Mouse (Mus musculus): Measurements from ENCODE around the gene Ssna1. TPM values are rescaled to one million over a fixed set of nuclear protein-coding genes. Genes with fewer than 3 reads are reported as not detected.
A peak's percentile ranks its signal among the peaks of the same experiment; 100 is the strongest.

Ssna1 gene
- polyA plus RNA-seq, 1 experiment from 2014 or later = 75.4 TPM

DNA sequence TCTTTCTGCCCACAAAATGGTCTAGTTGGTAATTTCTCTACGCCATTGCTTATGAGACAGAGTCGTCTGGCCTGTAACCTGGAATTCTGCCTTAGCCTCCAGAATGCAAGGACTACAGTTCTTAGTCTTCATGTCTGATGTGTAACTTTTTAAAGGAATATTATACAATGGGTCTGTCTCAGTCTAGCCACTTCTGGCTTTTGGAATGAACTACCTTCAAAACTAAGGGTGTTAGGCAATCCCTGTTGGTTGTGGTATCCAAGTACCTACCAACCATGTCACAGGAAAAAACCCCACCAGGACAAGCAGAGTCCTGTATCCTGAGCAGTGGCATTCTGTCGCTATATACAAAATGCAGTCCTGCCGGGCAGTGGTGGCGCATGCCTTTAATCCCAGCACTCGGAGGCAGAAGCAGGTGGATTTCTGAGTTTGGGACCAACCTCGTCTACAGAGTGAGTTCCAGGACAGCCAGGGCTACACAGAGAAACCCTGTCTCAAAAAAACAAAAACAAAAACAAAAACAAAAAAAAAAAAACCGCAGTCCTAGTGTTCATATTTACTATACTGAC, 46.3 kb downstream of the Ssna1 start:
- ChIA-PET POLR2A (interaction anchor here (0.6 to 1.3 kb wide), 3 partner anchors 15 to 41 kb away, joined by 3 to 4 read pairs (median 3); no protein-coding TSS in a partner anchor), CTCF (interaction anchor here (3.4 kb wide), 1 partner anchor 32 kb away, joined by 25 read pairs; no protein-coding TSS in a partner anchor)
- peaks cover 5% of the 10 kb centered on the region for H3K27me3 ChIP-seq
- ATAC-seq = no peak
- in situ Hi-C loops (cut with MboI; ENCODE audit: low pct_unique_long_range_greater_than_20kb) = no loop called here
- no peak for DNase-seq (ENCODE audit: low read depth, low spot score)
- no peak for TF ChIP-seq CTCF (IDR thresholded peaks at IDR 0.05)

- H3K27me3 ChIP-seq = no peaks in the 10 kb centered on the region
- peak; percentile 85 for ATAC-seq
- CTCF ChIA-PET = interaction anchor here (1.7 kb wide), 1 partner anchor 31 kb away, joined by 3 read pairs; no protein-coding TSS in a partner anchor
- POLR2A ChIA-PET = interaction anchor here (1.3 to 2.2 kb wide), 3 partner anchors 15 to 42 kb away, joined by 3 to 8 read pairs (median 5); no protein-coding TSS in a partner anchor
- TF ChIP-seq CTCF (IDR thresholded peaks at IDR 0.05) = no peak
- peak; percentile 97 for DNase-seq (ENCODE audit: low read depth, low spot score)
- in situ Hi-C loops (cut with MboI; ENCODE audit: low pct_unique_long_range_greater_than_20kb) = no loop called here
These were observed 47.2 kb downstream of the Ssna1 start for GRCm38 (mm10) chr2:25224766-25225752.

- in situ Hi-C loops (cut with MboI; ENCODE audit: low pct_unique_long_range_greater_than_20kb) = no loop called here
- no peaks in the 10 kb centered on the region for H3K27me3 ChIP-seq
- DNase-seq (ENCODE audit: low read depth, low spot score) (no peak), ATAC-seq (no peak)
- TF ChIP-seq CTCF (IDR thresholded peaks at IDR 0.05) = no peak
- POLR2A ChIA-PET = interaction anchor here (1.5 to 2.2 kb wide), 3 partner anchors 11 to 41 kb away, joined by 3 to 8 read pairs (median 5); no protein-coding TSS in a partner anchor
- CTCF ChIA-PET = interaction anchor here (1.7 kb wide), 1 partner anchor 30 kb away, joined by 3 read pairs; no protein-coding TSS in a partner anchor
These were observed 47.8 kb downstream of the Ssna1 start, which contains the start of gene Tubb4b for GRCm38 (mm10) chr2:25224492-25224765. Tubb4b (minus strand) TSS chr2:25224702.

DNA sequence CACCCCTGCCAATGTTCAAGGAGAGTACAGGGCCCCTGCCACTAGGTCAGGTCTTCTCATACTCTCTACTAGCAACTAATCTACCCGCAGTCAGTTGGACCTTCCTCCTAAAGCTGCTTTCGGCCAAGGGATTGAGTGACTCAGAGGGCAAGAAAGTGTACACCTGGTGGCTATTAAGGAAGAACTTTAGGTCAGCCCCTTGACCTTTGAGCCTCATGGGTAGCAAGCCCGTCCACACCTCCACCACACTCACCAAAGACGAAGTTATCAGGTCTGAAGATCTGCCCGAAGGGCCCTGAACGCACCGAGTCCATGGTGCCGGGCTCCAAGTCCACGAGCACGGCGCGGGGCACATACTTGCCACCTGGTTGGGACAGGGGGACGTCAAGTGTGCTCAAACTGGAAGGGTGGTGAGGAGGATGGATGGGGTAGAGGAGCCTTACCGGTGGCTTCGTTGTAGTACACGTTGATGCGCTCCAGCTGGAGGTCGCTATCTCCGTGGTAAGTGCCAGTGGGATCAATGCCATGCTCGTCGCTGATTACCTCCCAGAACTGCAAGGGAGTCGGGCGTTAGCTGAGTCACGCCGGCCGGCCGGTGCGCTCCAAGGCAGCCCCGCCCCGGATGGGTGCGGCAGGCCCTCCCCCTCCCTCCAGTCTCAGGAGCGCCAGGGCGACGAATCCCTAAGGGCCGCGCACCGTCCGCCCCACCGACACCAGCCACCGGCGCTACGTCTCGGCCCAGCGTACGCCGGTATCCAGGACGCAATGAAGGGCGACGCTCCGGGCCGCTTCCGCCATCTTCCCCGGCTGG, 48.4 kb downstream of the Ssna1 start:
- ChIA-PET POLR2A (interaction anchor here (0.7 to 2.2 kb wide), 4 partner anchors 11 to 1128 kb away, joined by 3 to 8 read pairs (median 6); no protein-coding TSS in a partner anchor), CTCF (interaction anchor here (1.7 kb wide), 1 partner anchor 30 kb away, joined by 3 read pairs; no protein-coding TSS in a partner anchor)
- H3K27me3 ChIP-seq = no peaks in the 10 kb centered on the region
- ATAC-seq (peak; percentile 31), DNase-seq (ENCODE audit: low read depth, low spot score) (peak; percentile 15)
- in situ Hi-C loops (cut with MboI; ENCODE audit: low pct_unique_long_range_greater_than_20kb) = no loop called here
- TF ChIP-seq CTCF (IDR thresholded peaks at IDR 0.05) = no peak

- ATAC-seq (no peak), DNase-seq (ENCODE audit: low read depth, low spot score) (no peak)
- in situ Hi-C loops (cut with MboI; ENCODE audit: low pct_unique_long_range_greater_than_20kb) = no loop called here
- H3K27me3 ChIP-seq = no peaks in the 10 kb centered on the region
- ChIA-PET POLR2A (interaction anchor here (1.7 kb wide), 1 partner anchor 10 kb away, joined by 5 read pairs; the partner anchor contains the start of gene Nelfb), CTCF (interaction anchor here (1.1 to 2.4 kb wide), 4 partner anchors 8 to 27 kb away, joined by 3 to 10 read pairs (median 6); no protein-coding TSS in a partner anchor)
- no peak for TF ChIP-seq CTCF (IDR thresholded peaks at IDR 0.05)
These were observed 50.9 kb downstream of the Ssna1 start for GRCm38 (mm10) chr2:25221331-25221772.

Other genes starting within 250 kb of the Ssna1 start
- 120 TPM for gene Nsmf, start 218.1 kb downstream of the Ssna1 start, polyA plus RNA-seq (2021)
- gene Entpd8, start 192.1 kb downstream of the Ssna1 start, polyA plus RNA-seq (2021) = not detected
- not detected for gene Noxa1, start 177.3 kb downstream of the Ssna1 start, polyA plus RNA-seq (2021)
- 0.12 TPM for gene Nrarp, start 91.7 kb downstream of the Ssna1 start, polyA plus RNA-seq (2021)
- gene Tor4a, start 75.6 kb downstream of the Ssna1 start, polyA plus RNA-seq (2021) = 7.0 TPM
- 75.7 TPM for gene Nelfb, start 60.9 kb downstream of the Ssna1 start, polyA plus RNA-seq (2021)
- gene Stpg3, start 57.8 kb downstream of the Ssna1 start, polyA plus RNA-seq (2021) = 0.06 TPM
- 0.32 TPM for gene Fam166a, start 53.7 kb downstream of the Ssna1 start, polyA plus RNA-seq (2021)
- 298 TPM for gene Tubb4b, start 47.7 kb downstream of the Ssna1 start, polyA plus RNA-seq (2021)
- not detected for gene Slc34a3, start 38.1 kb downstream of the Ssna1 start, polyA plus RNA-seq (2021)
- gene Rnf224, start 35.7 kb downstream of the Ssna1 start, polyA plus RNA-seq (2021) = not detected
- 0.09 TPM for gene Rnf208, start 30.2 kb downstream of the Ssna1 start, polyA plus RNA-seq (2021)
- gene Cysrt1, start 30.0 kb downstream of the Ssna1 start, polyA plus RNA-seq (2021) = not detected
- 5.0 TPM for gene AL732309.1, start 25.6 kb downstream of the Ssna1 start, polyA plus RNA-seq (2021)
- 26.3 TPM for gene Tmem203, start 17.0 kb downstream of the Ssna1 start, polyA plus RNA-seq (2021)
- gene Tprn, start 9.8 kb downstream of the Ssna1 start, polyA plus RNA-seq (2021) = 110 TPM
- gene Anapc2, start within 50 bp of the Ssna1 start, polyA plus RNA-seq (2021) = 99.7 TPM
- not detected for gene Tmem210, start 15.7 kb upstream of the Ssna1 start, polyA plus RNA-seq (2021)
- not detected for gene Lrrc26, start 17.5 kb upstream of the Ssna1 start, polyA plus RNA-seq (2021)
- gene Grin1, start 46.7 kb upstream of the Ssna1 start, polyA plus RNA-seq (2021) = 0.08 TPM
- 75.5 TPM for gene Man1b1, start 59.9 kb upstream of the Ssna1 start, polyA plus RNA-seq (2021)
- 58.3 TPM for gene Dpp7, start 83.9 kb upstream of the Ssna1 start, polyA plus RNA-seq (2021)
- 108 TPM for gene Uap1l1, start 93.2 kb upstream of the Ssna1 start, polyA plus RNA-seq (2021)
- gene Sapcd2, start 99.9 kb upstream of the Ssna1 start, polyA plus RNA-seq (2021) = 11.4 TPM
- gene Entpd2, start 123.4 kb upstream of the Ssna1 start, polyA plus RNA-seq (2021) = 0.10 TPM
- gene Npdc1, start 126.9 kb upstream of the Ssna1 start, polyA plus RNA-seq (2021) = 249 TPM
- 0.09 TPM for gene Fut7, start 150.8 kb upstream of the Ssna1 start, polyA plus RNA-seq (2021)
- gene Abca2, start 156.3 kb upstream of the Ssna1 start, polyA plus RNA-seq (2021) = 98.6 TPM
- 1.0 TPM for gene Clic3, start 184.4 kb upstream of the Ssna1 start, polyA plus RNA-seq (2021)
- 23.3 TPM for gene Paxx, start 188.7 kb upstream of the Ssna1 start, polyA plus RNA-seq (2021)
- gene Ptgds, start 197.6 kb upstream of the Ssna1 start, polyA plus RNA-seq (2021) = 33.6 TPM
- not detected for gene Lcn12, start 221.5 kb upstream of the Ssna1 start, polyA plus RNA-seq (2021)
- 85.5 TPM for gene Fbxw5, start 228.3 kb upstream of the Ssna1 start, polyA plus RNA-seq (2021)
- 5.2 TPM for gene C8g, start 229.3 kb upstream of the Ssna1 start, polyA plus RNA-seq (2021)